In genomic region chr6:22026358-22026673, GRCm38 (mm10) we compare ENCODE assay signal across 9 mouse cellular contexts. TPM values are rescaled to one million over a fixed set of nuclear protein-coding genes. Genes with fewer than 3 reads are reported as not detected.
DNase-seq lines count a peak whose midpoint lies in the region; ATAC-seq and TF ChIP-seq lines count a peak whose summit lies in the region.
"Had no signal": no experiment of that assay in that cellular context is flagged by ENCODE, and none has a peak within 500 bp of the region (broad histone marks: within the 10 kb centered on the region; RNA-seq: fewer than 3 reads in every experiment).

No protein-coding gene starts in this region.

- H3K9me3 ChIP-seq in kidney, postnatal 0 days (replicated peaks; ENCODE audit: low read length), result no peaks in the 10 kb centered on the region
- no peaks in the 10 kb centered on the region for H3K9me3 ChIP-seq in intestine, embryonic 16.5 days (ENCODE audit: control insufficient read depth, low read length)
- no peaks in the 10 kb centered on the region for H3K9me3 ChIP-seq in midbrain, postnatal 0 days (ENCODE audit: low read length)

- ATAC-seq in kidney, postnatal 0 days (replicated peaks; ENCODE audit: low FRiP score, low read depth), result no peak
- no peak for ATAC-seq in intestine, embryonic 16.5 days
- ATAC-seq in midbrain, postnatal 0 days (ENCODE audit: low FRiP score), result no peak

- H3K27me3 ChIP-seq in kidney, postnatal 0 days (ENCODE audit: insufficient read depth, low read length), result no peaks in the 10 kb centered on the region
- H3K27me3 ChIP-seq in intestine, embryonic 16.5 days (replicated peaks; ENCODE audit: control insufficient read depth, insufficient read depth, low read length), result no peaks in the 10 kb centered on the region
- no peaks in the 10 kb centered on the region for H3K27me3 ChIP-seq in midbrain, postnatal 0 days (ENCODE audit: insufficient read depth, low read length)

- H3K9ac ChIP-seq in kidney, postnatal 0 days (ENCODE audit: low read depth, low read length), result 0 out of 2 replicates have a peak overlapping the region, but pooled peaks have one; percentile 35
- H3K9ac ChIP-seq in intestine, embryonic 16.5 days (ENCODE audit: low read depth, low read length), result no peak overlapping the region
- no peak overlapping the region for H3K9ac ChIP-seq in midbrain, postnatal 0 days (replicated peaks; ENCODE audit: low read length, poor library complexity, severe bottlenecking)

- peak overlapping the region; percentile 82 for H3K27ac ChIP-seq in kidney, postnatal 0 days
- H3K27ac ChIP-seq in embryonic fibroblast, embryonic 13.5 days (ENCODE audit: insufficient read depth, low read length), result peak overlapping the region; percentile 91
- no peak overlapping the region for H3K27ac ChIP-seq in intestine, embryonic 16.5 days (ENCODE audit: low read length)
- H3K27ac ChIP-seq in midbrain, postnatal 0 days (ENCODE audit: low read depth, low read length), result no peak overlapping the region

- WGBS in kidney, postnatal 0 days, result 14% methylated on average over 4 of the region's 4 CpGs
- WGBS in intestine, embryonic 16.5 days, result 42% methylated on average over 4 of the region's 4 CpGs
- 16% methylated on average over 4 of the region's 4 CpGs for WGBS in midbrain, postnatal 0 days

- peak overlapping the region; percentile 62 for H3K4me2 ChIP-seq in kidney, postnatal 0 days (ENCODE audit: low read length)
- H3K4me2 ChIP-seq in intestine, embryonic 16.5 days (ENCODE audit: low read depth, low read length), result peak overlapping the region; percentile 37
- H3K4me2 ChIP-seq in midbrain, postnatal 0 days (ENCODE audit: low read depth, low read length, poor library complexity, severe bottlenecking), result peak overlapping the region; percentile 23

- no peak for TF ChIP-seq POLR2A in embryonic fibroblast, embryonic 13.5 days (IDR thresholded peaks at IDR 0.05; ENCODE audit: low read depth, low read length)

- no peak for DNase-seq in kidney, postnatal 0 days (ENCODE audit: low spot score)
- DNase-seq in kidney, postnatal 4 days, result no peak
- no peak for DNase-seq in midbrain, postnatal 0 days (ENCODE audit: low spot score)
- no peak for DNase-seq in cerebellum, adult 8-10 months
- no peak for DNase-seq in yolk sac, embryonic 10.5 days (ENCODE audit: low spot score)
- DNase-seq in Muller cell, postnatal 12 days (ENCODE audit: inconsistent ontology term), result no peak
- DNase-seq: spleen, adult 18-20 months had no signal

- no peaks in the 10 kb centered on the region for H3K4me1 ChIP-seq in kidney, postnatal 0 days (replicated peaks; ENCODE audit: insufficient read depth, low read length)
- H3K4me1 ChIP-seq in embryonic fibroblast, embryonic 13.5 days (ENCODE audit: control insufficient read depth, insufficient read depth, low read length), result no peaks in the 10 kb centered on the region; the same call in 1 of the 2 replicates
- H3K4me1 ChIP-seq in intestine, embryonic 16.5 days (ENCODE audit: control insufficient read depth, insufficient read depth, low read length), result peaks cover 6% of the 10 kb centered on the region
- H3K4me1 ChIP-seq in midbrain, postnatal 0 days (ENCODE audit: insufficient read depth, low read length), result no peaks in the 10 kb centered on the region

- no peak for TF ChIP-seq CTCF in kidney, postnatal 0 days (IDR thresholded peaks at IDR 0.05; ENCODE audit: low read depth)
- no peak for TF ChIP-seq CTCF in embryonic fibroblast, embryonic 13.5 days (IDR thresholded peaks at IDR 0.05; ENCODE audit: borderline replicate concordance, insufficient read depth, low read length)
- TF ChIP-seq CTCF in midbrain, postnatal 0 days (IDR thresholded peaks at IDR 0.05), result no peak

- H3K36me3 ChIP-seq in kidney, postnatal 0 days (ENCODE audit: insufficient read depth, low read length), result no peaks in the 10 kb centered on the region
- no peaks in the 10 kb centered on the region for H3K36me3 ChIP-seq in intestine, embryonic 16.5 days (ENCODE audit: control insufficient read depth, insufficient read depth, low read length)
- no peaks in the 10 kb centered on the region for H3K36me3 ChIP-seq in midbrain, postnatal 0 days (ENCODE audit: insufficient read depth, low read length)

- peak overlapping the region; percentile 16; the same call in 1 of the 2 replicates for H3K4me3 ChIP-seq in kidney, postnatal 0 days (replicated peaks; ENCODE audit: low read depth, low read length)
- peak overlapping the region; percentile 14; the same call in 1 of the 2 replicates for H3K4me3 ChIP-seq in embryonic fibroblast, embryonic 13.5 days (ENCODE audit: insufficient read depth, low read length)
- H3K4me3 ChIP-seq in intestine, embryonic 16.5 days (ENCODE audit: low read length), result no peak overlapping the region
- peak overlapping the region; percentile 12; the same call in 1 of the 2 replicates for H3K4me3 ChIP-seq in midbrain, postnatal 0 days (ENCODE audit: low read depth, low read length)

RNA-seq across cellular contexts. Expression of gene Cped1, which starts 40.6 kb away (rescaled TPM):
- 22.3 and 23.0 TPM in 2 replicates for polyA plus RNA-seq in kidney, postnatal 0 days (2015; fragmentation: Nextera tagmentation; extraction: Ambion mirVana)
- 23.4 and 34.4 TPM in 2 replicates for polyA plus RNA-seq in embryonic fibroblast, embryonic 13.5 days (2011; ENCODE audit: insufficient read length, low read depth, missing spikeins)
- 16.8 and 17.6 TPM in 2 replicates for polyA plus RNA-seq in intestine, embryonic 16.5 days (2015; fragmentation: Nextera tagmentation; extraction: Ambion mirVana)
- 4.4 and 5.5 TPM in 2 replicates for total RNA-seq in midbrain, postnatal 0 days (2014; rRNA removed)
- 1.7 and 2.5 TPM in 2 replicates for polyA plus RNA-seq in midbrain, postnatal 0 days (2015; fragmentation: Nextera tagmentation; extraction: Ambion mirVana)

Comparison
In these comparisons a context has a peak if more than half of its experiments do, and no peak if none do; other contexts are left out.
1. H3K27ac ChIP-seq: peak in kidney, postnatal 0 days (single experiment) and embryonic fibroblast, embryonic 13.5 days (single experiment); none in intestine, embryonic 16.5 days (single experiment) and midbrain, postnatal 0 days (single experiment).
2. Peak in every context shown above with its lines, with median percentiles within 50 percentile points of each other: H3K4me2 ChIP-seq.